Mouse (Mus musculus): ENCODE measurements around the gene Sgcg.
A peak's percentile ranks its signal among the peaks of the same experiment; 100 is the strongest.

Gene Sgcg

DNA sequence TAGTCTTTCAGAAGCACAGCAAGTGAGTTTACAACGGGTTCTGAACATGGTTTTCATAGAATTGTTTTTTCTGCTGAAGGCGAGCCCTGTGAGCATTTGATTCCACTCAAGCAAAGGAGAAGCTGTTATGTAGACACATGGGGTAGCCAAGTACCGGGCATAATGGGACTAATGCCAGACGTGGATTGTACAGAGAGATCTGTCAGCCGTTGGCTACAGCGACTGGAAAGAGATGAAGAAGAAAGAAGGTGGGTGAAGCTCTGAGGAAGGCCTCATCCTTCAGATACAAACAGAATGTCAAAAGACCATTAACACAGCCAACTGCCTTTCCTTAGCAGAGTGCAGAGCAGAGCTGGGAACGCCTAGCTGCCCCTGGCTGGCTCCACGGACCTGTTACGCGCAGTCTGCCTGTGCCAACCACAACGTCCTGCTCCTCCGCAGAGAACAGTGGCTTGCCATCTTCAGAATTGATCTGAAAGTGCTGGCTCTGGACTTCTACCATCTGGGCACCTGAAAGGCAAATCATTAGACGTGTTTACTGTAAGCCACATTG lies 26.2 kb downstream of the Sgcg start:
- DNase-seq (ENCODE audit: low spot score): no peak

DNA sequence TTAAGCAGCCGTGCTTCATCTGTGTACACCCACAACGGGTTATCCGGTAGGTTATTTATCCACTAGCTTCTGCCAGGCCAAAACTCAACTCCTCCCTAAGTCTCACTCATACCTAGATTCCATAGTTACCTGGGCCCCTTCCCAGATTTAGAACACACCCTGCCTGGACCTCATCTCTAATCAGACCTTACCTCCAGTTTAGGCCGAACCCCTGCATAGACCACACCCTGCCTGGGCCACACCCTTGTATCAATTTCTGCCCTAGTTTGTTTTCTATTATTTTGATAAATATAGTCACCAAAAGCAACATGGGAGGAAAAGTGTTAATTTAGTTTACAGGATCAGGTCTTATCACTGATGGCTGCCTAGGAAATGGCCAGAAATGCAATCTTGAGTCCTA lies 28.1 kb downstream of the Sgcg start:
- no peak for DNase-seq (ENCODE audit: low spot score)

DNA sequence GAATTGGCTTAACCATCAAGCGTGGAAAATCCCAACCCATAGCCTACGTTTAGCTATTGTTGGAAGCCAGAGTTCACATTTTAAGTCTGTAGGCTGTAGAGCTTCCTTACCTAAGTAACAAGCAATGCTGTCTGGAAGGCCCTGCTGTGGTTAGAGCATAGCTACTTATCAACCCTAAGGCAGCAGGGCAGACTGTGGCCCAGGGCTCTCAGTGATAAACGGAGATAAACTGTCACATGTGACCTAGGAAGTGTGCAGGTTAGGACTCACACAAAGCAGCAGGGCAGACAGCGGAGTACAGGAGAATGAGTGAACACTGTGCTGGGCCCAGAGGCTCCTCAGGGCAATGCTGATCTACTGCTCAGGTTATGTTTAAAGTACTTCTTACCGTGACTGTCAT lies 28.5 kb downstream of the Sgcg start:
- DNase-seq (ENCODE audit: low spot score): no peak

DNA sequence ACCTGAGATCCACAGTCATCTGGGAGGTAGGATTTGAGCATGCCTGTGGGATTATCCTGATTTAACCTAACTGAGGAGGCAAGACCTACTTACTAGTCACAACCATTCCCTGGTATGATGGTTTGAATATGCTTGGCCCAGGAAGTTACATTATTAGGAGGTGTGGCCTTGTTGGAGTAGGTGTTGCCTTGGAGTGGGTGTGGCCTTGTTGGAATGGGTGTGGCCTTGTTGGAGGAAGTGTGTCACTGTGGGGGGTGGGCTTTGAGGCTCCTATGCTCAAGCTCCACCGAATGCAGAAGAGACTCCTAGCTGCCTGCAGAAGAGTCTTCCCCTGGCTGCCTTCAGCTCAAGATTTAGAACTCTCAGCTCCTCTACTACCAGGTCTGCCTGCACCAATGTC lies 32.1 kb downstream of the Sgcg start:
- DNase-seq (ENCODE audit: low spot score): no peak

DNA sequence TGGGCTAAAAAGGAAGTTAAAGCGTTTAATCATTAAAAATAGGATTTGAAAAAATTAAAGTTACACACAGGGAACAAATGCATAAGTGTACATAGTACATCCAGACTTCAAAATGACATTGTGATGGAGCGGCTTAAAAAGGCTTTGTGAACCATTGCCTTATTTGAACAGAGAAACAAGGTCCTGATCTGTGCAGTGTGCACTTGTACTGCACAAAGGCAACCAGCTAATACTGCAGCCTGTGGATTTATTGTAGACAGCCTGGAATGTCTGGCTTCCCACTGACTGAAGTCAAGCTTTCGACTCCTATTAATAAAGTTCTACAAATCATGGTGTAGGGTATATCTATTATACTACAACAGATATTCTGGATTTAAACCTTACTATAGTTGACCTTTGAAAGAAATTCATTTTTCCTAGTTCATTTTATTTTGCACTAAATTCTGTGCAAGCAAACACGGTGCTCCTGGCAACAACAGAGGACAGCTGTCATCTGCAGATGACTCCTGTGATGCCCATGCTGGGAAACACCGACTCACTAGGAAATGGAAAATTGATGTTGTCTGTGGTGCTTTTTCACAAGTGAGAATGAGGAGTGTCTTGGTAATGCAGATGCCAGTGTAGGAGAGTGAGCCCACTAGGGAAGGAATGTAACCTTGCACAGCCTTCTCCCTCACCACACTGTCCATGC lies 33.8 kb downstream of the Sgcg start:
- DNase-seq (ENCODE audit: low spot score): no peak

DNA sequence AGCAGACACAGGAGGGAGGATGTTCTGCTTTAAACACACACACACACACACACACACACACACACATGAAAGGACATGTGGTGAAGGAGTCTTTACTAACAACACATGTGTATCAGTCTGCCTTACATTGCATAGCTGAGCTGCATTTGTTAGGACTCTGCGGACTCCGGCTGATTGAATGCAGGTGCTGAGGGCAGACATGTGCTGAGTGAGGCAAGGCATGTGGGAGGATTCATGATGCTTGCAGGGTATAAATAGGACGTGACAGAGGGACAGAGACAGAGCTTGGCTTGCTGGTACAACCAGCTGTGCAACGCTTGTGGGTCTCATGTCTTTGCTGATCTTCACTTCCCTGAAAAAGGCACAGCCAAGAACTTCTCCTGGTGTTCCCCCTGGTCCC lies 34.5 kb downstream of the Sgcg start:
- no peak for DNase-seq (ENCODE audit: low spot score)

DNA sequence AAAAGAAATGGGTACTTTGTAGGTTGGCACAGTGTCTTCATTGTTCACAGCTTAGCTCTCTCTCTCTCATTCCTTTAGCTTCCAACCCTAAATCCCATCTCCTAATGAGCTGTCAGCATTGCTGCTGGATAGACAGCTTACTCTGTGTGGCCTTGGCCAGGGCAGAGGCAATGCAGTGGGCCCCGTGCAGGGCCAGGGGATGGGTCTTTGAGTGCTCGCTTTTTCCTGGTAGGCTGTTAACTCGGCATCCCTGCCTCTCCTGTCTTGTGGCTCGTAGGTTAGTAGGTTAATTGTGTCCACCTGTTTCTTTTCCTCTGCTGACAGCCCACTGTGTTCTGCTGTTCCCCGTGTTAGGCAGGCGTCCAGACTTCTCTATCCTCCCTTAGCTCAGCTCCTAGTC lies 35.8 kb downstream of the Sgcg start:
- DNase-seq (ENCODE audit: low spot score): no peak

DNA sequence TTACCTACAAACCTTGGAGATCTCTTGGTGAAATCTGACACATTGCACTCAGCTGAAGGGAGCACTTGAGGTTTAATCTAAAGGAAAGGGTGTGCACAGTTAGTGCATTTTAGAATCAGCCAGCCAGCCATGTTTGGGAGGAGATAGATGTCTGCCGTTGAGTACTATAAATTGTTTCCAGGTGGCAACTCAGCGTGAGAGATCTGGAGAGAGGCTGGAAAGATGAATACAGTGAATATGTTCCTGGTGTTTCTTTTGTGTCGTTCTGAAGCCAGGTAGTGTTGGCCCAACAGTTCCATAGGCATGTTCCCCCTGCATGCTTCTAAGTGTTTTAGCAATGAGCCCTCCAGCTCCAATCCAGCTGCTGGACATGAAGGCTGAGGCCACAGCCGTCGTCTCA lies 37.1 kb downstream of the Sgcg start:
- DNase-seq (ENCODE audit: low spot score): no peak

DNA sequence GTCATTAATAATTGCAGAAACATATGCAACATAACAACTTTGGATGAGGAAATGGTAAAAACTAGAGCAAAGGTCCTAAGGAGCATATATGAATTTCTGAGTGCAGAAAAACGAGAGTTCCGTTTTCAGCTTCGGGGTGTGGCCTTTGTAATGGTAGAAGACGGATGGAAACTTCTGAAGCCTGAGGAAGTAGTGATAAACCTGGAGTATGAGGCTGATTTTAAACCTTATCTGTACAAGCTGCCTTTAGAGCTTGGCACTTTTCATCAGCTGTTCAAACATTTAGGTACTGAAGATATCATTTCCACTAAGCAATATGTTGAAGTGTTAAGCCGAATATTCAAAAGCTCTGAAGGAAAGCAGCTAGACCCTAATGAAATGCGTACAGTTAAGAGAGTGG lies 46.5 kb downstream of the Sgcg start:
- no peak for DNase-seq (ENCODE audit: low spot score)

DNA sequence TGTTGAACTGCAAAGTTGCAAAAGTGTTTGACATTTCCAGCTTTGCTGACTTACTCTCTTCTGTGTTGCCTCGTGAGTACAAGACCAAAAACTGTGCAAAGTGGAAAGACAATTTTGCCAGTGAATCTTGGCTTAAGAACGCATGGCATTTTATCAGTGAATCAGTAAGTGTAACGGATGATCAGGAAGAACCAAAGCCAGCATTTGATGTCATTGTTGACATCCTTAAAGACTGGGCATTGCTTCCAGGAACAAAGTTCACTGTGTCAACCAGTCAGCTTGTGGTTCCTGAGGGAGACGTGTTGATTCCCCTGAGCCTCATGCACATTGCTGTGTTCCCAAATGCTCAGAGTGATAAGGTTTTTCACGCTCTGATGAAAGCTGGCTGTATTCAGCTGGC lies 48.2 kb downstream of the Sgcg start:
- DNase-seq (ENCODE audit: low spot score): no peak

DNA sequence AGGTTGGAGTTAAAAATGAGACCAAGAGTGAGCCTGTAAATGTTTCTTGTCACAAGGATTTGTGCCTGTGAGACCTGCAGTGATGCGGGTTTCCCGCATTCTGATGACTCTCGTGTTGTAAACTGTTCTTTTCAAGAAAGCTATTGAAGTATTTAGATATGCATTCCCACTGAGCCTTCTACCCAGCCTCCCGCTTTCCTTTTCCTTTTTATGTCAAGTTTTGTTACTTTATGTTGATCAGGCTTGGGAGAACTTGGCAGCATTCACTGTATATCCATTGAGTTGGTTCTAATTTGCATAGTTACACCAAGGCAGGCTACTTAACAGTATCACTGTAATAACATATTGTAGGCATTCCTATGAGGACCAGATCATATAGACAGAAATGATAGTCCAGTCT lies 63.9 kb downstream of the Sgcg start:
- DNase-seq (ENCODE audit: low spot score): no peak

DNA sequence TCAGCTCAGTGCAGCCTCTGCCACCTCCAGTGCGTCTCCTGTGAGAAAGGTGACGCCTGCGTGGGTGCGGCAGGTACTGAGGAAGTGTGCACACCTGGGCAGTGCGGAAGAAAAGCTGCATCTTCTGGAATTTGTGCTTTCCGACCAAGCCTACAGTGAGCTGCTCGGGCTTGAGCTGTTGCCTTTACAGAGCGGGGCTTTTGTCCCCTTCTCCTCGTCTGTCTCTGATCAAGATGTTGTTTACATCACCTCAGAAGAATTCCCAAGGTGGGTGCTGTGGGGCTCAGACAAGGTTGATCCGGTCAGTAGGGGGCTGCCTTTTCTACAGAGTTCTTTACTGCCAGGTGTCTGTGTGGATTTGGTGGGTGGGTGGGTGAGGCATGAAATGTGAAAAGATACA lies 66.0 kb downstream of the Sgcg start:
- DNase-seq (ENCODE audit: low spot score): no peak

DNA sequence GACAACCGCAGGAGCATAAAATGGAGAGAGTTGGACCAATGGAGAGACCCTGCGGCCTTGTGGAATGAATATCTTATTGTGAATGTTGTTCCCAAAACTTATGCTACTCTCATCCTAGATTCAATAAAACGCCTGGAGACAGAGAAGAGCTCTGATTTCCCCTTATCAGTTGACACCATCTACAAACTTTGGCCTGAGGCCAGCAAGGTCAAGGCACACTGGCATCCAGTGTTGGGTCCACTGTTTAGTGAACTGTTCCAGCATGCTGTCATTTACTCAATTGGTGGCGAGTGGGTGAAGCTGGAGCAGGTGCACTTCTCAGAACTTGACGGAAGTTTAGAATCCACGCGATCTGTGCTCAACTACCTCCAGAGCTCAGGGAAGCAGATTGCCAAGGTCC lies 66.4 kb downstream of the Sgcg start:
- no peak for DNase-seq (ENCODE audit: low spot score)

DNA sequence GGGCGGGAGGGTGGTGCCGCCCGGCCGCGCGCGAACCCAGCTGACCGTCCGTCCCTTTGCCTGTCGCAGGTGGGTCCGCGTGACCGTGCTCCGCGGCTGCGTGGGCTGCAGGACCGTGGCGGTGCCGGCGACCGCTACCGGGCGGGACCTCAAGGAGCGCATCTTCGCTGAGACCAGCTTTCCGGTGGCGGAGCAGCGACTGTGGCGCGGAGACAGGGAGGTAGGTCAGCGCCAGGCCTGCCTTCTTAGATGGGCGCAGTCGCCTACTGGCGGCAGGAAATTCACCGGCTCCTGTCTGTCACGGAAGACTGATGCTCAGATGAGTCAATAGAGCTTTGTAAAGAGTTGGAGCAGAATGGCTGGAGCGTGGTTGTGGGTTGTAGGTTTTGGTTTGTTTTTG lies 85.1 kb downstream of the Sgcg start:
- DNase-seq (ENCODE audit: low spot score): no peak

DNA sequence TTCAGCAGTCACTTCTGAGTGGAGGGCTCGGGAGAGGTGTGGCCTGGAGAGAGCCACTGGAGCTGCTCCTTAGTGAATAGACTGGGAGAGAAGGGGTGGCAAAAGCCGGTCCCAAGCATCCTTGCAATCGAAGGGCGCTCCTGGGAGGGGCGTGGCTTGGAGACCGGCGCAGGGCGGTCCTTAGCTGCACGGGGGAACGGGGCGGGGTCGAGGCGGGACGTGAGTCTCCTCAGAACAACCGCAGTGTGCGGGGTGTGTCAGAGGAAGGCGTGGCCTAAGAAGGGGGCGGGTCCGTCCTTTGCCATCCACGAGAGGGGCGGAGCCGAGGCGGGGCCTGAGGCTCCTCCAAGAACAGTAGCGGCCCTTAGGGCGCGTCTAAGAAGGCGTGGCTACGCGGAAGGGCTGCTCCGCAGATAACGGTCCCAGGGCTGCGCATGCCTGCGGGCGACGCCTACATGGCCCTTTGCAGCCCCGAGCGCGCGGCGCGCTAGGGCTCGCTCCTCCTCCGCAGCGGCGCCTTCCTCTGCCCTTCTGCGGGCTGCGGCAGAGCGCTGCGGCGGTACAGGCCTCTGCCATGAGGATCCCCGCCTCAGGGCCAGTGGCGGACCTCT lies 85.6 kb downstream of the Sgcg start:
- DNase-seq (ENCODE audit: low spot score): peak; percentile 100

DNA sequence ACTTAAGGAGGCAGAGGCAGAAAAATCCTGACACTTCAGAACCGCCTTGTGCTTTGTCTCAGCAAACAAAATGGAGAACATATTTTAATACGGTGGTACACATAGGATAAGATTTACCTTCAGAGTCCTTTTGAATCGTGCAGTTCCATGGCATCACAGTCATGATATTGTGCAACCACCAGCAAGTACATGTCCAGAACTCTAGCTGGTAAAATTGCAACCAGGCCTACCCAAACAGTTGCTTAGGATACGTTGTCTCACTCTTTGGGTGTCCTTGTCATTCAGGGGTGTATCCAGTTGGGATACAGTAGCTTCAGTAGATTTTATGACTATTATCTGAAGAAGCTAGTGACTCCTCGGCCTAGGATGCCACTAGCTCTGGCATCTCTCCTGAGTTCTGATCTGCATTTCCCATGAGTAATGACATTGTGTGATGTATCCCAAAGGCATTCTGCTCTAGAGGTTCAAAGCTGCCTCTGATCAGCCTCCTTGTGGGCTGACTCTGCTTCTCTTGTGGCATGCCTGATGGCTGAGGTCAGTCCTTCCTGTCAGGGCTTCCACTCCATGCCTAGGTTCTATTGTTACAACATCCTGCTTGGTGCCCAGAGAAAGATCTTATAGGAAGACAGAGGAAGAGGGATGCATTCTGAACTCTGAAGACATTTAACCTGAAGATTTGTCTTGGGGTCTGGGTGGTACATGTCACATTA lies 86.9 kb downstream of the Sgcg start:
- no peak for DNase-seq (ENCODE audit: low spot score)
